Mouse (Mus musculus): ENCODE results near the gene Dbx2. TPM values are rescaled to one million over a fixed set of nuclear protein-coding genes. Genes with fewer than 3 reads are reported as not detected.

Dbx2 gene
- total RNA-seq (2015; ENCODE audit: low replicate concordance), result not detected in 2 replicates
- total RNA-seq (2017; ENCODE audit: low replicate concordance), result not detected in 2 replicates

DNA sequence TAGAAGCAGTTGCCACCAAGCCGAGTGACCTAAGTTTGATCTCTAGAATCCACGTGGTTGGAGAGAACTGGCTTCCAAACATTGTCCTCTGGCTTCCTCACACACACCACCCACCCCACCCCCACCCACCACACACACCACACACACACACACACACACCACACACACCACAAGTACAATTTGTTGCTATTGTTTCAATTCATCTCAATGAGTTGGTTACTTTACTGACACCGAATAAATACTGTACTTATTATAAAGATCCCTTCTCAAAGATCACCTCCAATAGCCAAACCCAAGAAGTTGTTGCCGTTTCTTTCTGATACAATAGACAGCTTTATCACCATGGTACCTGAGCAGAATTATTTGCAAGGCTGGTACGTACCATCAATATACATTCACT, at the start of gene Dbx2:
Dbx2 (minus strand) TSS at position 101 of the 400 bp plus-strand sequence.
- ATAC-seq (replicated peaks; ENCODE audit: low FRiP score, poor library complexity, severe bottlenecking), result no peak

DNA sequence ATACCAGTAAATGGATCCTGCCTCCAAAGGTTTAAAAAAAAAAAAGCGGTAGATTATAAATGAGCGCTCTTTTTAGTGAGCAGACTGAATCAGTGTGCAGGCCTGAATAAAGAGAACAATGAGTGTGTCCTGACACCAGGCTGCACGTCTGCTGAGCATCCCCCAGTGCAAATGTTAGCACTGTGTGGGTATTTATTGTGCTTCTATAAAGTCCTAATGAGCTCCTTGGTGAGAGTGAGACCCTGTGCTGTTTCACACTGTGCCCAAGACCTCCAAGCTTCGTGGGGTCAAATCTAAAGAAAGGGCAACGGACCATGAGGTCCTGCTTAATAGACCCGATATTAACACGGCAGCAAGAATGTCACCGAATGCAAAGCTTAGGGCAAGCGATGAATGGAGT, 46.4 kb upstream of the Dbx2 start:
- ATAC-seq (replicated peaks; ENCODE audit: low FRiP score, poor library complexity, severe bottlenecking), result no peak

DNA sequence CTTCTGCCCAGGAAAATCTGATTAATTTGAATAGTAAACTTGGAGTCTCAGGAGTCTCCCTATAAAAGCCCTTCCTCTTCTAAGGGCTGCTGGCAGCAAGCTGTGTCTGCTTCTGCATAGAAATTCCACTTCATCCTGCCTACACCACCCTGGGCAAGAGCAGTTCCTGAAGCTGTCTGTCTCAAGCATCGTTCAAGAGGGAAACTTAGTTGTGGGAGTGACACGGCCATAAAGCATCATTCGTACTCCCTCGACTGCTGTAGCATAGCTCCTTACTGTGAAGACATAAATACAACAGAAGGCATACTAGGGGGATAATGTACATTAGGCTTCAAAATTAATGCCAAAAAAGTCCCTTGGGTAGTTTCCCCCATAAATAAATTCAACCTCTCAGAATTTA, 45.8 kb upstream of the Dbx2 start:
- no peak for ATAC-seq (replicated peaks; ENCODE audit: low FRiP score, poor library complexity, severe bottlenecking)

DNA sequence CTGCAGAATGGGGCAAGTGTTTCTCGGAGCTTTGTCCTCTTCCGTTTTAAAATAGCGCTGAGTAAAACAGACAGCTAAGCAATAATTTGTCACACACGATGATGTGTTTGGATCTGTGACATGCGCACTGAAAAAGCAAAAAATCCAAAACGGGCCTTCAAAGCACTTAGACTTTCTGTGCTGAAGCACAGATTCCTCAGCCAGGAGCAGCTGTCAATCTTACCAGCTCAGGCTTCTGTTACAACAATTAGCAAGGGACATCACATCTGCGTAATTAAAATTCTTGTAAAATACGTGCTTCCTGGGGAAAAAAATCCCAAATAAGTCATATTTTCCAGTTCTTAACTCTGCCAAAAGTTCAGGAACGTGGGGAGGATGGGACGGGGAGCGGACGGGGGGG, 43.6 kb upstream of the Dbx2 start:
- ATAC-seq (replicated peaks; ENCODE audit: low FRiP score, poor library complexity, severe bottlenecking), result no peak

- ATAC-seq (replicated peaks; ENCODE audit: low FRiP score, poor library complexity, severe bottlenecking), result no peak
Measured at GRCm38 (mm10) chr15:95693759-95694158, 38.0 kb upstream of the Dbx2 start.

GRCm38 (mm10) chr15:95691594-95691993, 35.8 kb upstream of the Dbx2 start:
- no peak for ATAC-seq (replicated peaks; ENCODE audit: low FRiP score, poor library complexity, severe bottlenecking)

GRCm38 (mm10) chr15:95691129-95691528, 35.4 kb upstream of the Dbx2 start:
- no peak for ATAC-seq (replicated peaks; ENCODE audit: low FRiP score, poor library complexity, severe bottlenecking)

GRCm38 (mm10) chr15:95682620-95683019, 26.9 kb upstream of the Dbx2 start:
- no peak for ATAC-seq (replicated peaks; ENCODE audit: low FRiP score, poor library complexity, severe bottlenecking)

- no peak for ATAC-seq (replicated peaks; ENCODE audit: low FRiP score, poor library complexity, severe bottlenecking)
Measured at GRCm38 (mm10) chr15:95675645-95676044, 19.9 kb upstream of the Dbx2 start.

- ATAC-seq (replicated peaks; ENCODE audit: low FRiP score, poor library complexity, severe bottlenecking), result no peak
Measured at GRCm38 (mm10) chr15:95675176-95675575, 19.4 kb upstream of the Dbx2 start.

GRCm38 (mm10) chr15:95667209-95667608, 11.4 kb upstream of the Dbx2 start:
- no peak for ATAC-seq (replicated peaks; ENCODE audit: low FRiP score, poor library complexity, severe bottlenecking)

GRCm38 (mm10) chr15:95665002-95665401, 9.2 kb upstream of the Dbx2 start:
- ATAC-seq (replicated peaks; ENCODE audit: low FRiP score, poor library complexity, severe bottlenecking), result no peak

DNA sequence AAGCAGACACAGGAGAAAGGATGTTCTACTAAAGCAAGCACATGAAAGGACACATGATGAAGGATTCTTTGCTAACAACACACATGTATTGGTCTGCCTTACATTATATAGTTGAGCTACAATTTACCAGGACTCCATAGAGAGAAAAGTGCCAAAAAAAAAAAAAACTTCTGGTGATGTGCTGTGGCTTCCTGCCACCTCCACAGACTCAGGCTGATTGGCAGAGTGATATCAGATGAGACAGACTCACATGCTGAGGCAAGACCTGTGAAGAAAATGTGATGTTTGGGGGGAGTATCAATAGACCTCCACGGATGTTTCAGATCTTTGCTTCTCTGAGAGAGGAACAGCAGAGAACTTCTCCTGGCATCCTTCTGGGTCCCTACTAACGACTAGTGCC, 6.0 kb upstream of the Dbx2 start:
- no peak for ATAC-seq (replicated peaks; ENCODE audit: low FRiP score, poor library complexity, severe bottlenecking)

DNA sequence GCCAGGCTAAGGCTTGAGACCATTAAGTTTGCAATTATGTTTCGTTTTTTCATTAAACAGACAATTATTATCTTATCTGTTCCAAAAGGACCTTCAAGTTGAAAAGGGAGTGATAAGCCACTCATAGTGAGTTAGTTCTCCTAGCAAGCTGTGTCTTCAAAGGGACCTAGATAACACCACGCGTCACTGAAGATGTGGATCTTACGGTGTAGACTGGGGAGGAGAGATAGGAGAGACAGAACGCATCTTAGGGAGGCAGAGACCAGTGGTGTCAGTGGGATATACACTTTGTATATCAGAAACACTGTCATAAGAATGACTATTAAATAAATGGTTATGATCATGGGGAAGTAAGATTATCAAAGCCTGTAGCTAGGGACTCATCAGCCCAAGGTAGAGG, 4.6 kb upstream of the Dbx2 start:
- no peak for ATAC-seq (replicated peaks; ENCODE audit: low FRiP score, poor library complexity, severe bottlenecking)

DNA sequence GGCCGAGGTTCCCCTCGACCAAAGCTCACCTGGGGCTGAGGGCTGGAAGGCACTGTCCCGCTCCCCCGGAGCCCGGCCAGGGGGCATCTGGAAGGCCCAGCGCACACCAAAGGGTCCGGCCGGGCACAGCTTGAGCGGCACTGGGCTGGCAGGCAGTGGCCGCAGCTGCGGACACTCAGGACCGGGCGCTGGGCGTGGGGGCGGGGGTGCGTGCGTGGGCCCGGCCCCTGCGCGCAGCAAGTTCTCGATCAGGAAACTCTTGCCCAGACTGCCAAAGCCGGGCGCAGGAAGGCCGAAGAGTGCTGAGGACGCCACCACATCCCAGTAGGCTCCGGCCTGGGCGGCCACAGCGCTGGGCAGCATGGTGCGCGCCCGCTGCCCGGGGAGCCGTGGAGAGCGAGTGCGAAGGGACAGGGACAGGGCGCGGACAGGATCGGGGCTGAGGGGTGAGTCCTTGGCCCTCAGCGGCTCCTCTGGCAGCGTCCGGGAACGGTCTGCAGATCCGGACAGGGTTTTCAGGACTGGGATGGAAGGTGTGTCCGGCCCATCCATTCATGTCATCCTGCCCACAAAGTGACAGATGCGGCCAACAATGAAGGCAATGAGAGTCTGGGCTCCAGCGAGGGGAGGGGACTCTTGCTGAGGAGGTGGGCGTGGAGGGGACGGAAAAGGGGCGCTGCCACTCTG, 1.4 kb downstream of the Dbx2 start:
- ATAC-seq (replicated peaks; ENCODE audit: low FRiP score, poor library complexity, severe bottlenecking), result no peak

- no peak for ATAC-seq (replicated peaks; ENCODE audit: low FRiP score, poor library complexity, severe bottlenecking)
Measured at GRCm38 (mm10) chr15:95653812-95654210, 1.9 kb downstream of the Dbx2 start.

- ATAC-seq (replicated peaks; ENCODE audit: low FRiP score, poor library complexity, severe bottlenecking), result no peak
Measured at GRCm38 (mm10) chr15:95652898-95653707, 2.7 kb downstream of the Dbx2 start.

- ATAC-seq (replicated peaks; ENCODE audit: low FRiP score, poor library complexity, severe bottlenecking), result no peak
Measured at GRCm38 (mm10) chr15:95651824-95652223, 3.9 kb downstream of the Dbx2 start.

DNA sequence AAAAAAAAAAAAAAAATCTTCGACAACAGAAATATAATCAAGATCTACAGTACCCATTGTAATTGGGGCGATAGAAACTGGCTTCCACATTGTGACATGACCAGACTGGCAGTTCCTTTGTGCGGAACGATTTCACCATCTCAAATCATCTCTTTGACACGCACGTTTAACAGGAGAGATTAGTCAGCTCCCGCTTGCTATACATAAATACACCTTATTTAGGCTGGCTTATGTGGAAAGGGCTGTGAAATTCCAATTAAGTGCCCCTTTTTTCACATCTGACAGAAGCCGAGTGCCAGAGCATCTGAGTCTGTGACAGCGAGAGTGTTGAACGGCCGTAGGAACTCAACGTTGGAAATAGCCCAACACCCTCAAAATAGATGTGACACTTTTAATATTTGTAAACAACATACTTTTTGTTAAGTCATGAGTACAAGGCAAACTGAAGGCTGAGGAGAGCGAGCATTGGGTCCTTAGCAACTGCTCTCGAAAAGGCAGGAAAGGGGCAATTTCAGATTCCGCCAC, 12.2 kb downstream of the Dbx2 start:
- no peak for ATAC-seq (replicated peaks; ENCODE audit: low FRiP score, poor library complexity, severe bottlenecking)

DNA sequence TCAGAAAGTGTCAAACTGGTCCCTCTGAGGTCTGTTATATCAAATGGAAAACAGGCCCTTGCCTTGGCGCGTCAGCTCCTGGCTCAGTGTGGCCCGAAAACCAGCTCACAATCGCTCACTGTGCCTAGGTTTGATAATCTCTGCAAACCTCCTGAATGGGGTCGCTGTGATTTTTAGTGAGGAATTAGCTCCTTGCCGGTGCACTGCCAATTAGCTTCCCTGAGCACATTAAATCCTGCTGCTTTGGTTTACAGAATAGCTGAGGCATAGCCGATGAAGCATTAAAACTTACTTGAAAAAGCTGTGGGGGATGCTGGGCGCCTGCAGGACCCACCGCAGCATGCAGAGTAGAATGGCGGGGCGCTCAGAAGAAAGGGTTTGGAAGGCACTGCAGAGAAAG, 15.4 kb downstream of the Dbx2 start:
- no peak for ATAC-seq (replicated peaks; ENCODE audit: low FRiP score, poor library complexity, severe bottlenecking)

- ATAC-seq (replicated peaks; ENCODE audit: low FRiP score, poor library complexity, severe bottlenecking), result no peak
Measured at GRCm38 (mm10) chr15:95639829-95640134, 16.0 kb downstream of the Dbx2 start.
